ENCODE assay signal across 8 mouse cellular contexts in genomic region chr2:156864481-156864880, GRCm38 (mm10). TPM values are rescaled to one million over a fixed set of nuclear protein-coding genes. Genes with fewer than 3 reads are reported as not detected.
DNase-seq lines count a peak whose midpoint lies in the region; ATAC-seq and TF ChIP-seq lines count a peak whose summit lies in the region.

No protein-coding gene starts in this region.

- no peak overlapping the region for H3K27ac ChIP-seq in midbrain, embryonic 10.5 days (replicated peaks)
- H3K27ac ChIP-seq in midbrain, embryonic 16.5 days (ENCODE audit: low read length) = no peak overlapping the region
- peak overlapping the region; percentile 97; the same call in 1 of the 2 replicates for H3K27ac ChIP-seq in intestine, postnatal 0 days (ENCODE audit: low read depth, low read length)
- H3K27ac ChIP-seq in stomach, embryonic 16.5 days (ENCODE audit: low read length) = peak overlapping the region; percentile 92

- no peak for TF ChIP-seq CTCF in intestine, postnatal 0 days (IDR thresholded peaks at IDR 0.05; ENCODE audit: low read depth)

- ATAC-seq in midbrain, embryonic 16.5 days = no peak
- no peak for ATAC-seq in intestine, postnatal 0 days
- no peak for ATAC-seq in stomach, embryonic 16.5 days (ENCODE audit: insufficient read depth, low FRiP score)

- H3K4me3 ChIP-seq in midbrain, embryonic 10.5 days = peak overlapping the region; percentile 94; the same call in 1 of the 2 replicates
- H3K4me3 ChIP-seq in midbrain, embryonic 16.5 days (ENCODE audit: low read depth, low read length) = no peak overlapping the region
- H3K4me3 ChIP-seq in intestine, postnatal 0 days (ENCODE audit: low read depth, low read length) = 0 out of 2 replicates have a peak overlapping the region, but pooled peaks have one; percentile 97
- H3K4me3 ChIP-seq in stomach, embryonic 16.5 days (replicated peaks; ENCODE audit: low read length) = peak overlapping the region; percentile 96; the same call in 1 of the 2 replicates

- H3K4me1 ChIP-seq in midbrain, embryonic 10.5 days = peaks cover 27% of the 10 kb centered on the region
- peaks cover 24% of the 10 kb centered on the region for H3K4me1 ChIP-seq in midbrain, embryonic 16.5 days (ENCODE audit: control insufficient read depth, insufficient read depth, low read length)
- 0 out of 2 replicates have a peak, but pooled peaks cover 4% of the 10 kb centered on the region for H3K4me1 ChIP-seq in intestine, postnatal 0 days (replicated peaks; ENCODE audit: control insufficient read depth, insufficient read depth, low read length)
- H3K4me1 ChIP-seq in stomach, embryonic 16.5 days (ENCODE audit: control insufficient read depth, insufficient read depth, low read length) = peaks cover 14% of the 10 kb centered on the region

- peak; percentile 24 to 50 for DNase-seq in cerebellum, postnatal 36 days
- DNase-seq in cerebellum, adult 9-10 months = no peak
- DNase-seq in midbrain, embryonic 10.5 days (ENCODE audit: low spot score) = no peak
- DNase-seq in right cerebral cortex, postnatal 10 days (ENCODE audit: low spot score in 2 of 2) = no peak
- no peak for DNase-seq in spleen, adult 18-20 months

- no peaks in the 10 kb centered on the region for H3K27me3 ChIP-seq in midbrain, embryonic 10.5 days (ENCODE audit: low read depth, poor library complexity, severe bottlenecking)
- no peaks in the 10 kb centered on the region for H3K27me3 ChIP-seq in midbrain, embryonic 16.5 days (ENCODE audit: control insufficient read depth, insufficient read depth, low read depth, low read length)
- H3K27me3 ChIP-seq in intestine, postnatal 0 days (replicated peaks; ENCODE audit: control insufficient read depth, insufficient read depth, low read length) = no peaks in the 10 kb centered on the region
- H3K27me3 ChIP-seq in stomach, embryonic 16.5 days (ENCODE audit: control insufficient read depth, insufficient read depth, low read length) = no peaks in the 10 kb centered on the region

- no peak overlapping the region for H3K9ac ChIP-seq in midbrain, embryonic 16.5 days (ENCODE audit: low read depth, low read length)
- H3K9ac ChIP-seq in intestine, postnatal 0 days (ENCODE audit: low read depth, low read length) = peak overlapping the region; percentile 96; the same call in 1 of the 2 replicates
- H3K9ac ChIP-seq in stomach, embryonic 16.5 days (ENCODE audit: low read length) = peak overlapping the region; percentile 19; the same call in 1 of the 2 replicates

- H3K4me2 ChIP-seq in midbrain, embryonic 16.5 days (ENCODE audit: low read length) = no peak overlapping the region
- peak overlapping the region; percentile 80 for H3K4me2 ChIP-seq in intestine, postnatal 0 days (replicated peaks; ENCODE audit: low read depth)
- H3K4me2 ChIP-seq in stomach, embryonic 16.5 days (ENCODE audit: low read depth, low read length) = peak overlapping the region; percentile 93

- H3K9me3 ChIP-seq in midbrain, embryonic 10.5 days (replicated peaks) = no peaks in the 10 kb centered on the region
- H3K9me3 ChIP-seq in midbrain, embryonic 16.5 days (replicated peaks; ENCODE audit: control insufficient read depth, low read length, poor library complexity, severe bottlenecking) = no peaks in the 10 kb centered on the region
- no peaks in the 10 kb centered on the region for H3K9me3 ChIP-seq in intestine, postnatal 0 days (ENCODE audit: control insufficient read depth)
- no peaks in the 10 kb centered on the region for H3K9me3 ChIP-seq in stomach, embryonic 16.5 days (replicated peaks; ENCODE audit: control insufficient read depth, low read length)

- 84% methylated on average over 3 of the region's 3 CpGs for WGBS in midbrain, embryonic 10.5 days
- WGBS in midbrain, embryonic 16.5 days = 80% methylated on average over 3 of the region's 3 CpGs
- WGBS in intestine, postnatal 0 days = 70% methylated on average over 3 of the region's 3 CpGs
- 68% methylated on average over 3 of the region's 3 CpGs for WGBS in stomach, embryonic 16.5 days

- H3K36me3 ChIP-seq in midbrain, embryonic 10.5 days = peaks cover 57% of the 10 kb centered on the region
- peaks cover 3% of the 10 kb centered on the region; the same call in 1 of the 2 replicates for H3K36me3 ChIP-seq in midbrain, embryonic 16.5 days (ENCODE audit: control insufficient read depth, insufficient read depth, low read length)
- peaks cover 17% of the 10 kb centered on the region for H3K36me3 ChIP-seq in intestine, postnatal 0 days (ENCODE audit: control insufficient read depth, insufficient read depth)
- peaks cover 21% of the 10 kb centered on the region for H3K36me3 ChIP-seq in stomach, embryonic 16.5 days (ENCODE audit: control insufficient read depth, insufficient read depth, low read length)

RNA-seq across cellular contexts. Expression of gene Rab5if, which starts 1.6 kb away (rescaled TPM):
- polyA plus RNA-seq in midbrain, embryonic 10.5 days (2016; fragmentation: Nextera tagmentation; extraction: Ambion mirVana) = 164 and 191 TPM in 2 replicates
- 139 and 147 TPM in 2 replicates for polyA plus RNA-seq in midbrain, embryonic 16.5 days (2015; fragmentation: Nextera tagmentation; extraction: Ambion mirVana)
- 272 and 279 TPM in 2 replicates for polyA plus RNA-seq in intestine, postnatal 0 days (2015; fragmentation: Nextera tagmentation; extraction: Ambion mirVana)
- 173 and 190 TPM in 2 replicates for polyA plus RNA-seq in stomach, embryonic 16.5 days (2015; fragmentation: Nextera tagmentation; extraction: Ambion mirVana)

RNA-seq across cellular contexts. Expression of gene 4930518I15Rik, which starts 6.7 kb away (rescaled TPM):
- 8.8 and 9.2 TPM in 2 replicates for polyA plus RNA-seq in midbrain, embryonic 10.5 days (2016; fragmentation: Nextera tagmentation; extraction: Ambion mirVana)
- polyA plus RNA-seq in midbrain, embryonic 16.5 days (2015; fragmentation: Nextera tagmentation; extraction: Ambion mirVana) = 9.2 and 10.2 TPM in 2 replicates
- 1.3 and 1.8 TPM in 2 replicates for polyA plus RNA-seq in intestine, postnatal 0 days (2015; fragmentation: Nextera tagmentation; extraction: Ambion mirVana)
- 6.7 and 7.3 TPM in 2 replicates for polyA plus RNA-seq in stomach, embryonic 16.5 days (2015; fragmentation: Nextera tagmentation; extraction: Ambion mirVana)

RNA-seq across cellular contexts. Expression of gene Sla2, which starts 22.5 kb away (rescaled TPM):
- 0.55 and 0.67 TPM in 2 replicates for polyA plus RNA-seq in midbrain, embryonic 10.5 days (2016; fragmentation: Nextera tagmentation; extraction: Ambion mirVana)
- polyA plus RNA-seq in midbrain, embryonic 16.5 days (2015; fragmentation: Nextera tagmentation; extraction: Ambion mirVana) = 0.20 TPM in 1 of 2 replicates, not detected in the other
- polyA plus RNA-seq in intestine, postnatal 0 days (2015; fragmentation: Nextera tagmentation; extraction: Ambion mirVana) = 0.29 and 0.40 TPM in 2 replicates
- polyA plus RNA-seq in stomach, embryonic 16.5 days (2015; fragmentation: Nextera tagmentation; extraction: Ambion mirVana) = 0.39 and 0.41 TPM in 2 replicates

RNA-seq across cellular contexts. Expression of gene Tgif2, which starts 24.7 kb away (rescaled TPM):
- 98.4 and 101 TPM in 2 replicates for polyA plus RNA-seq in midbrain, embryonic 10.5 days (2016; fragmentation: Nextera tagmentation; extraction: Ambion mirVana)
- polyA plus RNA-seq in midbrain, embryonic 16.5 days (2015; fragmentation: Nextera tagmentation; extraction: Ambion mirVana) = 12.5 and 14.1 TPM in 2 replicates
- 6.4 and 7.0 TPM in 2 replicates for polyA plus RNA-seq in intestine, postnatal 0 days (2015; fragmentation: Nextera tagmentation; extraction: Ambion mirVana)
- 33.7 and 36.5 TPM in 2 replicates for polyA plus RNA-seq in stomach, embryonic 16.5 days (2015; fragmentation: Nextera tagmentation; extraction: Ambion mirVana)

Comparison
In these comparisons a context has a peak if more than half of its experiments do, and no peak if none do; other contexts are left out.
1. DNase-seq: peak in cerebellum, postnatal 36 days (2 of 2); none in cerebellum, adult 9-10 months (single experiment), midbrain, embryonic 10.5 days (single experiment), right cerebral cortex, postnatal 10 days (0 of 2) and spleen, adult 18-20 months (0 of 2).
2. H3K27ac ChIP-seq: peak in intestine, postnatal 0 days (single experiment) and stomach, embryonic 16.5 days (single experiment); none in midbrain, embryonic 10.5 days (single experiment) and midbrain, embryonic 16.5 days (single experiment).